Mouse (Mus musculus): ENCODE measurements around the gene Map3k11. TPM values are rescaled to one million over a fixed set of nuclear protein-coding genes. Genes with fewer than 3 reads are reported as not detected.

The Map3k11 gene
- polyA plus RNA-seq, 1 experiment from 2014 or later: 12.3 TPM

DNA sequence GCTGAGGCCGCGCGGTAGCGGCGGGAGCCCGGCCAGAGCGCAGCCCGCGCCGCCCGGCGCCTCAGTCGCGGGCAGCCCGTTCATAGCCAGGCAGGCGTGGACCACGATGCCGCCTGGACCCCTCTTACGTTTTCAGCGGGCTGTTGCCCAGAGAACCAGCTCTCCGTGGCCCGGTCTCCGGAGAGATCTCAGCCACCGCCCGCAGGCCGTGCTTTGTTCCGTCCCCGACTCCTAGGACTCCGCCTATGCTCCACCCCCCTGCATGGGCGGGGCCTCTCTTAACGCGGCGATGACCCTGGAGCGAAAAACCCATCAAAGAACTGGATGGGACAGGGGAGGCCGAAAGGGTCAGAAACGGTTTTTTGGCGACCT is 40.9 kb downstream of the Map3k11 start, which contains the start of gene Fam89b:
Gene Fam89b, minus strand, starts transcription at position 210 of the 372 bp plus-strand sequence.
- Histone ChIP-seq H3K9ac (peak within 1 kb of the TSS; percentile 94), H3K36me3 (no peaks in the 10 kb centered on the region), H3K4me1 (replicated peaks) (peaks cover 67% of the 10 kb centered on the region), H3K27ac (replicated peaks) (peak within 1 kb of the TSS; percentile 91), H3K9me3 (no peaks in the 10 kb centered on the region), H3K27me3 (no peaks in the 10 kb centered on the region), H3K4me2 (peak within 1 kb of the TSS; percentile 97), H3K4me3 (peak within 1 kb of the TSS; percentile 81)
- peak; percentile 82 for ATAC-seq (ENCODE audit: low FRiP score, low read depth)
- WGBS: under 1% methylated on average over 37 of the region's 37 CpGs

DNA sequence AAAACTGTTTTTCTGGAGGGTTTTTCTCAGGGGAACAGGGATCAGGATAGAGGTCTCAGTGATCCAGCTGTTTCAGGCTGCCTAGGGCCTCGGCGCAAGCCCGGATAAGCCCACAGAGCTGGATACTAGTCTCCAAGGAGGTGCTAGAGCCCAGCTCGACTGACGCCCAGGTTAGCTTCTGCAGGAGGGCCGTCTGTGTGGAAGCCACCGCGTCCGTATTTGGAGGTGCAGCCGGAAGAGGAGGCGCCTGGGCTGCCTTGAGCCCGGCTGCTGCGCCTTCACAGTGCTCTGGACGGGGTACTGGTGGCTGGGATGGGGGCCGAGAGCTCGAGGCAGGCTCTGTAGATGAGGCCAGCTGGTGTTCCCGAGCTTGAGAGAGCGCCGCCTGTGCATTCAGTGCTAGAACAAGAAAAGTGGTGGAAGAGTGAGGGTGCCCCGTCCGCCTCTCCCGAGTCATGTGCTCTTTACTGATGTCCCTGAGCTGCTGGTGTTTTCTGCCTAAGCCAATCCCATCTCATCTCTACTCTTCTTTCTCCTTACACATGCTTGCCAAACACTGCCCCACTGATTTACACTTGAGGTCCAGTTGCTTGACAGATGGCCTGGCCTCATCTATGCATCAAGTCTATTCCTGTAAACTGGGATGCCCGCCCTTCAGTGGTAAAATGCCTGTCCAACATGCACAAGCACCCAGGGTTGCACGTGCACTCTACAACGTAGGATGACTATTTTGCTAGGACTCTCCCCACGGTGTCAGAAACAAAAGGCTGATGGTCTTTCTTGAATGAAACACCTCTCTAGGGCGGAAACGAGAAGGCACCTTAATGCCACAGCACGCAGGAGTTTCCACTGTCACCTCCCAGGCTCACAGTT is 42.0 kb downstream of the Map3k11 start:
- Histone ChIP-seq H3K9me3 (no peaks in the 10 kb centered on the region), H3K27me3 (no peaks in the 10 kb centered on the region), H3K4me3 (peak overlapping the region; percentile 81), H3K27ac (replicated peaks) (no peak overlapping the region), H3K4me2 (peak overlapping the region; percentile 97), H3K9ac (peak overlapping the region; percentile 73), H3K4me1 (replicated peaks) (peaks cover 56% of the 10 kb centered on the region), H3K36me3 (no peaks in the 10 kb centered on the region)
- ATAC-seq (ENCODE audit: low FRiP score, low read depth): no peak
- WGBS: 73% methylated on average over 29 of the region's 29 CpGs

DNA sequence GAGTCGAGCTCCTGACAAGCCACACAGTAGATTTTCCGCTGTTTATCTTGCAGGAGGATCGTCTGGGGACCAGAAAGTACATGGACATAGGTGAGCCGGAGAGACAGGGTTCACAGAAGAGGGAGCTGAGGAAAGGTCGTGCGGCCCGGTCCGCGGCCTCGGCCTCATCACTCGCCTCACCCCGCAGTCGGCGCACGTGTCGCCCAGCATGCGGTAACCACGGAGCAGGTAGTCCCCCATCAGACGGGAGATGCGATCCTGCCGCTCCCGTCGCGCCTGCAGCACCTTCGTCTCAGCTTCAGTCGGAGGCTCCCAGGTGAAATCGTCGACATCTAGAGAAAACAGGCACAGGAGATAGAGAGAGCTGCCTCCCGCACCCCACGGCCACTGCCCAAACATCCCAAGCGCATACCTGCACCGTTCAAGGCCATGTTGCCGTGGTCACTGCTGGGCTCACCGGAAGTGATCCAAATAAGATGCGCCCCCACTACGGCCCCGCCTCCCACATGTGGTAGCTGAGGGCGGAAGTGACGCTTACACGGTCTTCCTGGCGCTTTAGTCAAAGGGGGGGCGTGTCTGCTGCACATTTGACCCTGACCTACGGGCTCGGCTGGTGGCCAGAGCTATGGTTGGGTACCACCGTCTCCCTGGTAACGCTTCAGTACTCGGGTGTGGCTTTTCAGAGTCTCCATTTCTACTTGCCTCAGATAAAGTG is 42.9 kb downstream of the Map3k11 start:
- WGBS: under 1% methylated on average over 47 of the region's 47 CpGs
- Histone ChIP-seq H3K27ac (replicated peaks) (peak overlapping the region; percentile 78), H3K4me3 (peak overlapping the region; percentile 81), H3K9me3 (no peaks in the 10 kb centered on the region), H3K4me2 (peak overlapping the region; percentile 97), H3K36me3 (no peaks in the 10 kb centered on the region), H3K4me1 (replicated peaks) (peaks cover 47% of the 10 kb centered on the region), H3K9ac (peak overlapping the region; percentile 73), H3K27me3 (0 out of 2 replicates have a peak, but pooled peaks cover 3% of the 10 kb centered on the region)
- peak; percentile 85 for ATAC-seq (ENCODE audit: low FRiP score, low read depth)

DNA sequence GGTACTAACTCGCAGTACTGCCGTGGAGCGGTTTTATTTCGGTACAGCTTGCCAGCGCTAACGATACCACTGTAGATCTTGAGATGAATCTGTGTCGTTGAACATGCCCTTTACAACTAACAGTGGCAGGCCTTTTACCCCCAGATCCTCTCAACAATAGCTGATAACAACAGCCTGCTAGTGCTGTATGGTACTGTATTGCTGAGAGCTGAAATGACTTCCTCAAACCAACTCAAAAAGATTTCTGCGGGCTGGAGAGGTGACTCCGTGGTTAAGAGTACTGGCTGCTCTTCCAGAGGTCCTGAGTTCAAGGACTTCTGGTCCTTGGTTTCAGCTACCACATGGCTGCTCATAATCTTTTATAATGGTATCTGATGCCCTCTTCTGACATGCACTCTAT is 45.8 kb downstream of the Map3k11 start:
- Histone ChIP-seq H3K36me3 (no peaks in the 10 kb centered on the region), H3K4me2 (no peak overlapping the region), H3K27me3 (0 out of 2 replicates have a peak, but pooled peaks cover 8% of the 10 kb centered on the region), H3K4me3 (no peak overlapping the region), H3K27ac (replicated peaks) (no peak overlapping the region), H3K4me1 (replicated peaks) (peaks cover 24% of the 10 kb centered on the region), H3K9me3 (no peaks in the 10 kb centered on the region), H3K9ac (no peak overlapping the region)
- ATAC-seq (ENCODE audit: low FRiP score, low read depth): no peak
- WGBS: 80% methylated on average over 9 of the region's 9 CpGs

DNA sequence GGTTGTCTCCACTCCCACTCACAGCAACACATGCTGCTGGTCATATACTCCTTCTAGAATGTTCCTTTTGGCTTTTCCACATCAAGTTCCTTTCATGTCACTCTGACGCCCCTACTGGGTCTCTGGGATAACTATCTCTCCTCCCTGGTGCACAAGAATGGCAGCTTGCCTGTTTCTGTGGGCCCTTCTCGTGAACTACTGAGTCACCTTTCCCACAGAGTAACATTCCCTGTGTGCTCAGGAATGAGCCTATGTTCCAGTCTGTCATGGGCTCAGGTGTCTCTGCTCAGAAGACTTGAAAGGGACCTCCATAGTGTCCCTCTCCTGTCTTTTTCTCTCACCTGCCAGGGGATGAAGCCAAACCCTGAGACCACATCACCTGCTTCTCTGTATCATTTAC is 50.9 kb downstream of the Map3k11 start:
- WGBS: 68% methylated on average over 2 of the region's 2 CpGs
- H3K27ac ChIP-seq (replicated peaks): no peak overlapping the region
- H3K9ac ChIP-seq: no peak overlapping the region
- no peak overlapping the region for H3K4me2 ChIP-seq
- ATAC-seq (ENCODE audit: low FRiP score, low read depth): no peak
- peaks cover 32% of the 10 kb centered on the region for H3K4me1 ChIP-seq (replicated peaks)
- H3K36me3 ChIP-seq: no peaks in the 10 kb centered on the region
- peaks cover 17% of the 10 kb centered on the region; the same call in 1 of the 2 replicates for H3K27me3 ChIP-seq
- H3K4me3 ChIP-seq: no peak overlapping the region
- no peaks in the 10 kb centered on the region for H3K9me3 ChIP-seq

DNA sequence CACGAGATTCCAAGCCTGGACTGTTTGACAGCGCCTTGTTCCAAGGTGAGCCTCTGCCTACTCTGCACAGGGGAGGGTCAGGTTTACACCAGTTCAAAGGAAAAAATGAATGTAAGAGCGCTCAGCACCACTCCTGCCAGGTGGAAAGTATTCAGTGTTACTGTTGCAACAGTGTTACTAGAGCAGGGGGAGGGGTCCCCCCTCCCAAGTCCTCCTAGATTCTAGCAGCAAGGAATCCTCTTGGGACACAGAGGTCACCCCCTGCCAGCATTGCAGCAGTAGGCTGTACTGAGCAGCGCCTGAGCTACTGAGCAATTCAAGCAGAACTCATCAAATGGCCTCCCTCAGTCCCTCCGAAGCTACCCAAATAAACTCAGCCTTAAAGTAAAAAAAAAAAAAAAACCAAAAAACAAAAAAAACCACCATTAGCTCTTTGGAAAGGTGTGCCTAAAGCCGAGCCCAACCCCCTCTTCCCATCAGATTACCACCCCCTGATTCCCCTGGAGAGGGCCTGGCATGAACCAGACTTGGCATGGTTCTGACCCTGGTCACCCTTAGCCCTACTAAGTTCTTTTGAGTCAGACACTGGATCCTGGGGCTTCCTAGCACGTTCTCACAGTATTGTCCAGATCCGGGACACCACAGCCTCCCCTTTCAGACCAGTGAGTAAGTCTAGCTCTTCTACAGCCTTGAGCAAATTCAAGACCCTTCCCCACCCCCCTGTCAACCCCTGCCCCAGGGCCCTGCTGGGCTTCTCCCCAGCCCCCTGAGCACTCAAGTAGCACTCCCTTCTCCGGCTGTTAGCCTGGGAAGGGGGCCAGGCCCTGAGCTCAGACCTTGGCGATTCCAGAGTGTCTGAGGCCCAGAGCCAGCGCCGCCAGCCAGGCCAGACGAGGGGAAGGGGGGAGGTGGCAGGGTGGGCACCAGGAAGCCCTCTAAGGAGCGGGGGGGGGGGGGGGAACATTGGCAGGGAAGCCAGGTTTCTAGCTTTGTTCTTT is 52.1 kb downstream of the Map3k11 start, which contains the start of gene Ltbp3:
Gene Ltbp3, plus strand, starts transcription at position 585 of the 998 bp plus-strand sequence.
- Histone ChIP-seq H3K9me3 (no peaks in the 10 kb centered on the region), H3K9ac (peak within 1 kb of the TSS; percentile 54), H3K27ac (replicated peaks) (peak within 1 kb of the TSS; percentile 89), H3K27me3 (peaks cover 29% of the 10 kb centered on the region), H3K4me3 (peak within 1 kb of the TSS; percentile 43), H3K4me1 (replicated peaks) (peaks cover 36% of the 10 kb centered on the region), H3K36me3 (no peaks in the 10 kb centered on the region), H3K4me2 (peak within 1 kb of the TSS; percentile 76)
- peak; percentile 68; the same call in 1 of the 2 replicates for ATAC-seq (ENCODE audit: low FRiP score, low read depth)
- WGBS: 21% methylated on average over 13 of the region's 14 CpGs

DNA sequence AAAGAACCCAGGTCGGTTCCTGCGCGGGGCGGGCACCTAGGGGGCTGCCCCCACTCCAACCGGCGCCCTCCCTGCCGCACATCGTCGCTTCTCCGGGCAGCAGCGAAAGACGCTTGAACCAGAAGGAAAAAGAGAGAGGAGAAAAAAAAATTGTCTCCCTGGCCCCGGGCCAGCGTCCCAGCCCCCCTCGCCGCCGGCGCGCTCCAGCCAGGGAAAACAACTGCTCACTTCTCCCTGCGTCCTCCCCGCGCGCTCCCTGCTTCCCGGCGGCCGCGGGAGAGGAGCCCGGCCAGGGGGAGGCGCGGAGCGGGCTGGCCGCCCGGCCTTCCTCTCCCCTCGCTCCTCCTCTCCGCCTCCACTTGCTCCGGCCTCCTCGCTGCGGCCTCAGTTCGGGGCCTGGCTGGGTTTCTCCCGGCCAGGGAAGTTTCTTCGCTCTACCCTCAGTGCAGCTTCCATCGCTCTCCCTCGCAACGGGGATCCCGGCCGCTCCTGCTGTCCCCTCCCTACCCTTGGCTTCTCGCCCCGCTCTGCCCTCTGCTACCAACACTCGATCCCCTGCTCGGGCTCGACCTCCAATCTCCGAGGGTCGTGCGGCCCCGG is 53.2 kb downstream of the Map3k11 start:
- H3K4me2 ChIP-seq: peak overlapping the region; percentile 76
- H3K27me3 ChIP-seq: peaks cover 32% of the 10 kb centered on the region
- peak overlapping the region; percentile 43 for H3K4me3 ChIP-seq
- peak overlapping the region; percentile 54 for H3K9ac ChIP-seq
- ATAC-seq (ENCODE audit: low FRiP score, low read depth): peak; percentile 61
- peak overlapping the region; percentile 89 for H3K27ac ChIP-seq (replicated peaks)
- no peaks in the 10 kb centered on the region for H3K36me3 ChIP-seq
- WGBS: under 1% methylated on average over 51 of the region's 55 CpGs
- H3K9me3 ChIP-seq: no peaks in the 10 kb centered on the region
- peaks cover 46% of the 10 kb centered on the region for H3K4me1 ChIP-seq (replicated peaks)

DNA sequence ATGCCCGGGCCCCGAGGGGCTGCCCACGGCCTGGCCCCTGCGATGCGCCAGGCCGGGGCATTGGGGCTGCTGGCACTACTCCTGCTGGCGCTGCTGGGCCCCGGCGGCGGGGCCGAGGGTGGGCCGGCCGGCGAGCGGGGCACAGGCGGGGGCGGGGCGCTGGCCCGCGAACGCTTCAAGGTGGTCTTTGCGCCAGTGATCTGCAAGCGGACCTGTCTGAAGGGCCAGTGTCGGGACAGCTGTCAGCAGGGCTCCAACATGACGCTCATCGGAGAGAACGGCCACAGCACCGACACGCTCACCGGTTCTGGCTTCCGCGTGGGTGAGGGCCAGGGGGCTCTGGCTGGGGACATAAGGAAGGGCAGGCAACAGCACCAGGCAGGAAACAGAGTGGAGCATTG is 53.7 kb downstream of the Map3k11 start:
- WGBS: under 1% methylated on average over 32 of the region's 32 CpGs

DNA sequence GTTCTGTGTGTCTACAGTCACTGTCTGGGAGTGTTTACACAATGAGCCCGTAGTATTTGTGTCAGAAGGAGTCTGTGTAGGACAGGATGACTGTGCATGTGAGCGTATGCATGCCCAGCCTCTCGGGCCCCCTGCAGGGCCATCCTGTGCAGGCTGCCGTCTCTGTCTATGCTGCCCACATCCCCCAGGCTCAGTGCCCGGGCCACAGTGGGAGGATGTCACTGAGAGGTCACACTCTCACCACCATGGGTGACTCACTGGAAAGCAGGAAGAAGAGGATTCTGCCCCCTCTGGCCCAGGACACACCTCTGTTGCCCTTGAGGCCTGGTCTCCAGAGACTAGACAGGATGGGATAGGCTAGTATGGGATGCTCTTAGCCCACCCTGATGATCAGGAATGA is 55.0 kb downstream of the Map3k11 start:
- H3K4me2 ChIP-seq: peak overlapping the region; percentile 76

More for the DNA sequence above, 53.7 kb downstream of the Map3k11 start:
- peaks cover 47% of the 10 kb centered on the region for H3K4me1 ChIP-seq (replicated peaks)
- H3K4me3 ChIP-seq: peak overlapping the region; percentile 43
- H3K4me2 ChIP-seq: peak overlapping the region; percentile 76
- ATAC-seq (ENCODE audit: low FRiP score, low read depth): peak; percentile 39
- peak overlapping the region; percentile 89 for H3K27ac ChIP-seq (replicated peaks)
- H3K27me3 ChIP-seq: peaks cover 30% of the 10 kb centered on the region
- peak overlapping the region; percentile 54 for H3K9ac ChIP-seq
- no peaks in the 10 kb centered on the region for H3K36me3 ChIP-seq
- H3K9me3 ChIP-seq: no peaks in the 10 kb centered on the region

DNA sequence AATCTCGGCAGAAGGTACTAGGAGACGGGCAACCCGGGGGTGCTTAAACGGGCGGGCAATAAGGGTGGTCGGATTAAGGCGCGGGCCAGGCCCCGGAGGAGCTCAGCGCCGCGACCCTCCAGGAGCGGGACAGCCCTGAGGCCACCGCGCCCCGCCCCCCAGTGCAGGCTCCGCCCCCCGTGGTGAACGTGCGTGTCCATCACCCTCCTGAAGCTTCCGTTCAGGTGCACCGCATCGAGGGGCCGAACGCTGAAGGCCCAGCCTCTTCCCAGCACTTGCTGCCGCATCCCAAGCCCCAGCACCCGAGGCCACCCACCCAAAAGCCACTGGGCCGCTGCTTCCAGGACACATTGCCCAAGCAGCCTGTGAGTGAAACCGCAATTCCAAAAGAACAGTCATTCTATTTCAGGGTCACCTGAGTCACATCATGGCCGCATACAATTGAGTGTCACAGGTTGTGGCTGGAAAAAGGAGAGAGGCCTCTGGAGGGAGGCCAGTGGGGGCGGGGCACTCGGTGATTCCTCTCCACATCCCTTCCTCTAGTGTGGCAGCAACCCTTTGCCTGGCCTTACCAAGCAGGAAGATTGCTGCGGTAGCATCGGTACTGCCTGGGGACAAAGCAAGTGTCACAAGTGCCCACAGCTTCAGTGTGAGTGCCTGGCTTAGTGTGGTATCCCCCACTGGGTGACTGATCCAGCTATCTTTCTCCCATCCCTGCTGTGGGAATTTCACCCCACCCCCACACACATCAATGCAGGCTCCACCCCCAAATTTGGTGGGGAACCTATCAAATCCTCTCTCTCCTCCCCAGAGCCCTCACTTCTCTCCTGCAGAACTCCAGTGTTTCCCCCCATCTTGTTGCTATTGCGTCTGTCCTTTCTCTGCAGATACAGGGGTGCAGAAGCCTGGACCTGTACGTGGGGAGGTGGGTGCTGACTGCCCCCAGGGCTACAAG is 57.5 kb downstream of the Map3k11 start:
- H3K27me3 ChIP-seq: peaks cover 54% of the 10 kb centered on the region
- peak overlapping the region; percentile 54 for H3K4me2 ChIP-seq
- H3K9ac ChIP-seq: peak overlapping the region; percentile 30; the same call in 1 of the 2 replicates
- H3K4me3 ChIP-seq: peak overlapping the region; percentile 28
- H3K4me1 ChIP-seq (replicated peaks): peaks cover 42% of the 10 kb centered on the region
- ATAC-seq (ENCODE audit: low FRiP score, low read depth): no peak
- no peak overlapping the region for H3K27ac ChIP-seq (replicated peaks)
- H3K9me3 ChIP-seq: no peaks in the 10 kb centered on the region
- H3K36me3 ChIP-seq: no peaks in the 10 kb centered on the region
- 5% methylated on average over 34 of the region's 36 CpGs for WGBS

More for the DNA sequence above, 55.0 kb downstream of the Map3k11 start:
- Histone ChIP-seq H3K36me3 (no peaks in the 10 kb centered on the region), H3K9me3 (no peaks in the 10 kb centered on the region), H3K4me1 (replicated peaks) (peaks cover 47% of the 10 kb centered on the region), H3K4me3 (no peak overlapping the region), H3K27me3 (peaks cover 30% of the 10 kb centered on the region), H3K27ac (replicated peaks) (no peak overlapping the region), H3K9ac (0 out of 2 replicates have a peak overlapping the region, but pooled peaks have one; percentile 4)
- 56% methylated on average over 5 of the region's 5 CpGs for WGBS
- no peak for ATAC-seq (ENCODE audit: low FRiP score, low read depth)

Measured in hindbrain, embryonic 15.5 days (tissue).